Mouse (Mus musculus) liver, embryonic 14.5 days (tissue): ENCODE measurements around the gene Cep295nl. TPM values are rescaled to one million over a fixed set of nuclear protein-coding genes. Genes with fewer than 3 reads are reported as not detected.

Experiments used
- ATAC-seq: fragments of 200-750 bp; cut with Nextera tagmentation; 2 replicates; pipeline ENCODE4 v1.8.0; 2017; ENCODE audit warnings: moderate number of reproducible peaks, mild to moderate bottlenecking, moderate library complexity; ENCODE audit not compliant: insufficient read depth
- DNase-seq, 3 experiments: peaks; one replicate each; pipeline ENCODE4 v3.0.0-alpha.2; 2012 to 2013; ENCODE audit warnings: low read depth in 3 of 3, low spot score in 3 of 3
- H3K27ac ChIP-seq: fragments of 300-500 bp; sonication (generic); 2 replicates; pipeline ENCODE4 v1.5.1; 2014; ENCODE audit warnings: moderate library complexity, mild to moderate bottlenecking, control low read depth, inconsistent platforms
- H3K27me3 ChIP-seq: fragments of 300-500 bp; sonication (generic); 2 replicates; pipeline ENCODE4 v1.6.1; 2014; ENCODE audit warnings: mild to moderate bottlenecking, low read length, moderate library complexity; ENCODE audit not compliant: control insufficient read depth, insufficient read depth
- H3K36me3 ChIP-seq: fragments of 300-500 bp; sonication (generic); replicated peaks from 2 replicates; pipeline ENCODE4 v1.6.1; 2014; ENCODE audit warnings: low read depth; ENCODE audit not compliant: control insufficient read depth, insufficient read depth
- H3K4me1 ChIP-seq, 2 experiments: fragments of 200-500 bp in 1 of 2; fragments of 300-500 bp in 1 of 2; sonication (generic) in 1 of 2; replicated peaks; 2 replicates each; pipeline ENCODE4 v1.6.1; 2012 to 2014; ENCODE audit warnings: antibody characterized with exemption in 1 of 2, inconsistent platforms in 1 of 2, low read length in 1 of 2; ENCODE audit not compliant: control insufficient read depth in 2 of 2, insufficient read depth in 2 of 2
- H3K4me2 ChIP-seq: fragments of 300-500 bp; sonication (generic); 2 replicates; pipeline ENCODE4 v1.6.1; 2014; ENCODE audit warnings: low read depth, mild to moderate bottlenecking, control low read depth, moderate library complexity
- H3K4me3 ChIP-seq, 2 experiments: fragments of 200-500 bp in 1 of 2; fragments of 300-500 bp in 1 of 2; sonication (generic) in 1 of 2; 2 replicates each; pipeline ENCODE4 v1.5.1; 2012 to 2014; ENCODE audit warnings: low read depth in 2 of 2, low read length in 2 of 2, mild to moderate bottlenecking in 2 of 2, control low read depth in 1 of 2, inconsistent platforms in 1 of 2, moderate library complexity in 1 of 2; ENCODE audit not compliant: insufficient read depth in 1 of 2
- H3K9ac ChIP-seq: fragments of 300-500 bp; sonication (generic); replicated peaks from 2 replicates; pipeline ENCODE4 v1.6.1; 2014; ENCODE audit warnings: mild to moderate bottlenecking, control low read depth, moderate library complexity
- H3K9me3 ChIP-seq: fragments of 300-500 bp; sonication (generic); 2 replicates; pipeline ENCODE4 v1.6.1; 2016; ENCODE audit warnings: low read length, mixed read lengths; ENCODE audit not compliant: control insufficient read depth
- CTCF ChIP-seq: IDR thresholded peaks from 2 replicates; pipeline ENCODE4 v1.5.1; 2016; ENCODE audit warnings: antibody characterized with exemption, low read depth, control low read depth
- EP300 ChIP-seq: IDR thresholded peaks from 2 replicates; pipeline ENCODE4 v1.6.1; 2016; ENCODE audit warnings: antibody characterized with exemption, low read depth
- WGBS: fragments of 180-500 bp; shearing (Covaris S2); extraction: QIAGEN DNeasy Blood & Tissue Kit; methylation state at CpG from one replicate; pipeline ENCODE4 v1.1.7; 2014; ENCODE audit not compliant: insufficient replicate concordance; 5-methylcytosine and 5-hydroxymethylcytosine counted together
- polyA plus RNA-seq, 2 experiments: library from polyadenylated mRNA; depleted of rRNA in 1 of 2; stranded (reverse) in 1 of 2; unstranded in 1 of 2; fragments of >200 nt; fragmentation: Nextera tagmentation in 1 of 2; extraction: Ambion mirVana in 1 of 2; gene quantifications; 2 replicates each; pipeline versions ENCODE4 v1.2.1 to v1.2.3; 2012 to 2014

Gene Cep295nl
- polyA plus RNA-seq, 2 experiments, result 0.04 TPM; not detected in 1

DNA sequence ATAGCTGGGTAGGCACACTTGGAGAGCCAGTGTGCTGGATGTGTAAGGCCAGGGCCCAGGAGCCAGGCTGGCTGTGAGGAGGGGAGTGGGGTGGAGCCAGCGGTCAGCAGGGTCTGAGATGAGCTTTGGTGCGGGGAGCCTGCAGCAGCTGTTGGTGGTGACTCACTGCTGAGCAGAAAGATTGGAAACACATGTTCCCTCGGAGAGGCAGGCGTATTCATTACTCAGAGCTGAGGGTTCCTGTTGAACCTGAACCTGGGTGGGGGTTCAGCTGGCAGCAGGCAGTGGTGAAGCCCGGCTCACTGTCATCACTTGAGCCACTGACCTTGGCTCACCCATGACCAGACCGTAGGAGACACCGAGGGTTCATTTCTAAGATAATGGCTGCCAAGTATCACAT lies 22.9 kb upstream of the Cep295nl start:
- no peak overlapping the region for H3K27ac ChIP-seq
- no peak for TF ChIP-seq CTCF
- TF ChIP-seq EP300, result no peak
- ATAC-seq, result no peak
- peaks cover 0 to 3% of the 10 kb centered on the region in 2 experiments; a peak in 1 of 4 replicates for H3K4me1 ChIP-seq
- H3K4me3 ChIP-seq, result no peak overlapping the region
- no peaks in the 10 kb centered on the region for H3K27me3 ChIP-seq
- no peak for DNase-seq
- no peak overlapping the region for H3K4me2 ChIP-seq
- H3K36me3 ChIP-seq, result no peaks in the 10 kb centered on the region
- no peaks in the 10 kb centered on the region for H3K9me3 ChIP-seq
- no peak overlapping the region for H3K9ac ChIP-seq
- WGBS, result 60% methylated on average over 7 of the region's 7 CpGs

DNA sequence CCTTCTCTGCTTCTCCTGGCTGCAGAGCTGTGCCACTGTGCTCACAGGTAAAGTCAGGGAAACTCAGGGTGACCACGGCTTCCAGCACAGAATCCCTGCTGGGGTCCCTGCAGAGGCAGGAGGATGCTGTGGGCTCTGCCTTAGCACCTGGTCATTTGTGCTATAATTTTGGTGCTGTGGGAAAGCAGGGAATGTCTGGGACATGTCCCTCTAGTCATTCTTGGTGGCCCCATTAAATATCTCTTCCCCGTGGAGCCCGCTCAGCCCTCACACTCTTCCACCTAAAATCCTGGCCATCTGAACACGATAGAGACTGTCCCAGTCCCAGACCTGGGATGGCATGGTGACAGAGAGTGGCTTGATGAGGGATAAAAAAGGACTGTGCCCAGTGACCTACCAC lies 21.7 kb upstream of the Cep295nl start:
- H3K9ac ChIP-seq, result no peak overlapping the region
- H3K27me3 ChIP-seq, result no peaks in the 10 kb centered on the region
- TF ChIP-seq EP300, result no peak
- TF ChIP-seq CTCF, result no peak
- H3K4me3 ChIP-seq, result no peak overlapping the region
- 60% methylated on average over 4 of the region's 4 CpGs for WGBS
- H3K4me2 ChIP-seq, result no peak overlapping the region
- DNase-seq, result no peak
- no peaks in the 10 kb centered on the region for H3K36me3 ChIP-seq
- ATAC-seq, result no peak
- H3K9me3 ChIP-seq, result no peaks in the 10 kb centered on the region
- peaks cover 0 to 3% of the 10 kb centered on the region in 2 experiments; a peak in 1 of 4 replicates for H3K4me1 ChIP-seq
- H3K27ac ChIP-seq, result no peak overlapping the region

GRCm38 (mm10) chr11:118362971-118363518 lies 20.7 kb upstream of the Cep295nl start:
- Histone ChIP-seq H3K27me3 (no peaks in the 10 kb centered on the region), H3K9me3 (no peaks in the 10 kb centered on the region), H3K4me1 (peaks cover 0 to 3% of the 10 kb centered on the region in 2 experiments; a peak in 1 of 4 replicates), H3K4me2 (no peak overlapping the region; the same call in 1 of the 2 replicates), H3K27ac (no peak overlapping the region), H3K9ac (no peak overlapping the region), H3K36me3 (no peaks in the 10 kb centered on the region), H3K4me3 (no peak overlapping the region)
- DNase-seq (no peak), ATAC-seq (0 out of 2 replicates have a peak, but pooled peaks have one; percentile 21)
- WGBS, result 3% methylated on average over 8 of the region's 8 CpGs
- TF ChIP-seq EP300 (no peak), CTCF (no peak)

- no peak overlapping the region for H3K27ac ChIP-seq
- no peaks in the 10 kb centered on the region for H3K36me3 ChIP-seq
- H3K4me3 ChIP-seq, result no peak overlapping the region
- H3K9me3 ChIP-seq, result no peaks in the 10 kb centered on the region
- 50% methylated on average over 1 of the region's 1 CpGs for WGBS
- ATAC-seq, result no peak
- no peak for TF ChIP-seq CTCF
- TF ChIP-seq EP300, result no peak
- H3K27me3 ChIP-seq, result no peaks in the 10 kb centered on the region
- H3K9ac ChIP-seq, result no peak overlapping the region
- no peak for DNase-seq
- peaks cover 0 to 3% of the 10 kb centered on the region in 2 experiments; a peak in 1 of 4 replicates for H3K4me1 ChIP-seq
- no peak overlapping the region for H3K4me2 ChIP-seq
Measured at GRCm38 (mm10) chr11:118362501-118362900, 20.2 kb upstream of the Cep295nl start.

DNA sequence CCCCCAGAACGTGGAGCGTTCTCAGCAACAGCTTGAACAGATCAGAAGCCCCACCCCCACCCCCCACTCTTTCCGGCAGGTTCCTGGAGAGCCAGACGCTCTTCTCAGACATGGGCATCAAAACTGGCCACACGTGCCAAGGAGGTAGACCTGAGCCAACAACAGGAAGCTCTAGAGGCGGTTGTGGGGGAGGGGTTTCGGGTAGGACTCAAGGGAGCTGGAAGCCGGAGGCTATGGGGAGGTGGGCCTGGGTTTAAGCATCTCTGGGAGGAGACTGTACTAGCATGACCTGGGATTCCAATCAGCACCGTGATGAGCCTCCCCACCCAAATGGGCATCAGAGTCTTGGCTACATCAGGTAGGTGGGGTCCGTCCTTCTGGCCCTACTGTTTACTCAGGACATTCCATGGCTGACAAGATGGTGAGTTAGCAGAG lies 18.6 kb upstream of the Cep295nl start:
- H3K27ac ChIP-seq, result no peak overlapping the region
- no peaks in the 10 kb centered on the region for H3K9me3 ChIP-seq
- no peak overlapping the region for H3K4me2 ChIP-seq
- WGBS, result 45% methylated on average over 10 of the region's 10 CpGs
- no peaks in the 10 kb centered on the region for H3K27me3 ChIP-seq
- ATAC-seq (no peak), DNase-seq (no peak)
- no peak overlapping the region for H3K4me3 ChIP-seq
- H3K9ac ChIP-seq, result no peak overlapping the region
- H3K4me1 ChIP-seq, result peaks cover 0 to 3% of the 10 kb centered on the region in 2 experiments; a peak in 1 of 4 replicates
- no peaks in the 10 kb centered on the region for H3K36me3 ChIP-seq
- TF ChIP-seq EP300 (no peak), CTCF (no peak)
